Mouse (Mus musculus) ES-E14 (cell line): ENCODE data around the gene Nrbp1.

Source experiments
- CHD2 ChIP-seq: IDR thresholded peaks from 2 replicates; pipeline ENCODE4 v1.6.1; 2014; ENCODE audit warnings: mild to moderate bottlenecking, low read depth, low read length, inconsistent platforms
- HCFC1 ChIP-seq: IDR thresholded peaks from 2 replicates; pipeline ENCODE4 v1.6.1; 2012; ENCODE audit warnings: low read length, inconsistent platforms, borderline replicate concordance; ENCODE audit not compliant: insufficient read depth
- MAFK ChIP-seq: IDR thresholded peaks from 2 replicates; pipeline ENCODE4 v1.6.1; 2014; ENCODE audit warnings: mild to moderate bottlenecking, low read depth, low read length, inconsistent platforms; ENCODE audit not compliant: insufficient read depth
- ZC3H11A ChIP-seq: IDR thresholded peaks from 2 replicates; pipeline ENCODE4 v1.6.1; 2012; ENCODE audit warnings: low read depth, mild to moderate bottlenecking, inconsistent platforms, low read length, borderline replicate concordance
- ZNF384 ChIP-seq: IDR thresholded peaks from 2 replicates; pipeline ENCODE4 v1.6.1; 2012; ENCODE audit warnings: low read depth, low read length, inconsistent platforms

DNA sequence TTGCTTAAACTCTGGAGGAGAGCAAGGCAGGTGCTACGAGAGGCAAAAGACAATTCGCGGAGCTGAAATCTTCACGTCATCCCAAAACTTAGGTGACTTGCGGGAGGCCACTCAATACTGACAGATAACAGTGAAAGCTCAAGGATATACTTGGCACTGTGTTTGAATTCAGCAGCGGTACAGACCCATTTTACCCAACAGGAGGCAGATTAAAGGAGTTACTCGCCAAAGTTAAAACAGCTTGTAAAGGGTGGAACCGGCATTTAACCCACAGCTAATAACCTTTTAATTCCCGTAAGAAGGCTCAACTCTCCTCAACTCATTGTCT is 50.7 kb downstream of the Nrbp1 start:
- TF ChIP-seq MAFK: no peak
- no peak for TF ChIP-seq ZNF384
- no peak for TF ChIP-seq HCFC1
- no peak for TF ChIP-seq CHD2
- TF ChIP-seq ZC3H11A: no peak
